ENCODE assay signal across 8 mouse cellular contexts in the genomic region with DNA sequence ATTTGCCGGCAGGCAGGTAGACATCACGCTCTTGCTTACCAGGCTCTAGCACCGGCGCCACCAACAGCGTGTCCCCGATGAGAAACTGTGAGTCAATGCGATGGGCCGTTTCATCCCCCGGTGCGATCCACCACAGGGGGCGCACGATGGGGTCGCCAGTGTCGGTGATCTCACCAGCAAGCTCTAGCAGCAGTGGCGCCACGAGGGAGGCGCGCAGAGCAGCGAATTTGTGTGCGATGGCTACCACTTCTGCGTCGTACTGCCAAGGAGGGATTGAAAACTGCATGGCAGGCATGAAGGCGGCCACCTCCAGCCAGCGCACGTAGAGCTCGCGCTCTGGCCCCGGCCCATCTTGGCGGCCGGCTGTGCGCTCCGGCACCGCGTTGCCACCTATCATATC. TPM values are rescaled to one million over a fixed set of nuclear protein-coding genes. Genes with fewer than 3 reads are reported as not detected.
DNase-seq lines count a peak whose midpoint lies in the region; ATAC-seq and TF ChIP-seq lines count a peak whose summit lies in the region.

No protein-coding gene starts in this region.

- DNase-seq in layer of hippocampus, adult 2 months (ENCODE audit: low spot score in 2 of 2) = no peak
- no peak for DNase-seq in layer of hippocampus, adult 9-11 months
- peak; percentile 78 for DNase-seq in embryo, embryonic 11 days
- peak; percentile 80 for DNase-seq in hindbrain, embryonic 11.5 days (ENCODE audit: low spot score)
- DNase-seq in thymus, postnatal 36 days = peak; percentile 51 to 52
- no peak for DNase-seq in urinary bladder, postnatal 25 days (ENCODE audit: low spot score)
- DNase-seq in left cerebral cortex, postnatal 25 days (ENCODE audit: low spot score in 2 of 2) = no peak

- peak; percentile 47; the same call in 1 of the 2 replicates for ATAC-seq in hindbrain, embryonic 11.5 days (ENCODE audit: low FRiP score)
- peak; percentile 26; the same call in 1 of the 2 replicates for ATAC-seq in megakaryocyte-erythroid progenitor cell, adult 5-6 weeks (replicated peaks; ENCODE audit: low FRiP score, low TSS enrichment, poor library complexity, severe bottlenecking)

- peak overlapping the region; percentile 40 for H3K4me3 ChIP-seq in layer of hippocampus, adult 2 months
- peak overlapping the region; percentile 32 for H3K4me3 ChIP-seq in hindbrain, embryonic 11.5 days (ENCODE audit: low read depth, low read length)

- peak; percentile 67 for TF ChIP-seq CTCF in layer of hippocampus, adult 2 months (conservative IDR thresholded peaks at IDR 0.05)

- peaks cover 10% of the 10 kb centered on the region for H3K4me1 ChIP-seq in hindbrain, embryonic 11.5 days (replicated peaks; ENCODE audit: control insufficient read depth, insufficient read depth, low read length)

- intact Hi-C loops in left cerebral cortex, postnatal 25 days (cut with DNase I) = loop anchor here (2.0 kb wide), 1 partner anchor 17 kb away; no protein-coding TSS in a partner anchor

- H3K27ac ChIP-seq in layer of hippocampus, adult 2 months = peak overlapping the region; percentile 80
- H3K27ac ChIP-seq in hindbrain, embryonic 11.5 days (ENCODE audit: low read depth, low read length) = no peak overlapping the region

- 2% methylated on average over 34 of the region's 34 CpGs for WGBS in hindbrain, embryonic 11.5 days

- 0 out of 2 replicates have a peak overlapping the region, but pooled peaks have one; percentile 27 for H3K9ac ChIP-seq in hindbrain, embryonic 11.5 days (ENCODE audit: low read depth, low read length)

- no peaks in the 10 kb centered on the region for H3K9me3 ChIP-seq in hindbrain, embryonic 11.5 days (ENCODE audit: control insufficient read depth, low read length)

- H3K36me3 ChIP-seq in hindbrain, embryonic 11.5 days (ENCODE audit: control insufficient read depth, insufficient read depth, low read length) = no peaks in the 10 kb centered on the region

- H3K4me2 ChIP-seq in hindbrain, embryonic 11.5 days (replicated peaks; ENCODE audit: low read depth, low read length) = peak overlapping the region; percentile 57

- H3K27me3 ChIP-seq in hindbrain, embryonic 11.5 days (ENCODE audit: control insufficient read depth, insufficient read depth, low read length) = peaks cover 56% of the 10 kb centered on the region

RNA-seq across cellular contexts. Expression of gene AI464131, which starts 5.3 kb away (rescaled TPM):
- 10 to 100 TPM; 31.4 to 31.8 TPM for total RNA-seq in layer of hippocampus, adult 2 months (2021)
- polyA plus RNA-seq in hindbrain, embryonic 11.5 days (2014; fragmentation: Nextera tagmentation; extraction: Ambion mirVana) = 8.3 and 10.9 TPM in 2 replicates
- 0.15 TPM in 1 of 2 replicates, not detected in the other for total RNA-seq in megakaryocyte-erythroid progenitor cell, adult 5-6 weeks (2014; fragmentation: Nextera tagmentation)
- not detected in 2 replicates for total RNA-seq in megakaryocyte-erythroid progenitor cell, adult 5-6 weeks (2017)
- total RNA-seq in left cerebral cortex, postnatal 25 days (2021) = 10 to 100 TPM; 31.6 to 36.9 TPM

RNA-seq across cellular contexts. Expression of gene 1110017D15Rik, which starts 19.6 kb away (rescaled TPM):
- total RNA-seq in layer of hippocampus, adult 2 months (2021) = 1 to 10 TPM; 4.5 to 6.1 TPM
- polyA plus RNA-seq in hindbrain, embryonic 11.5 days (2014; fragmentation: Nextera tagmentation; extraction: Ambion mirVana) = 12.7 and 14.3 TPM in 2 replicates
- total RNA-seq in megakaryocyte-erythroid progenitor cell, adult 5-6 weeks (2014; fragmentation: Nextera tagmentation) = not detected in 2 replicates
- not detected in 2 replicates for total RNA-seq in megakaryocyte-erythroid progenitor cell, adult 5-6 weeks (2017)
- total RNA-seq in left cerebral cortex, postnatal 25 days (2021) = 1 to 10 TPM; 3.9 to 5.8 TPM

RNA-seq across cellular contexts. Expression of gene Nudt2, which starts 32.6 kb away (rescaled TPM):
- 10 to 100 TPM; 29.3 to 30.4 TPM for total RNA-seq in layer of hippocampus, adult 2 months (2021)
- 67.7 and 70.3 TPM in 2 replicates for polyA plus RNA-seq in hindbrain, embryonic 11.5 days (2014; fragmentation: Nextera tagmentation; extraction: Ambion mirVana)
- 18.1 and 27.4 TPM in 2 replicates for total RNA-seq in megakaryocyte-erythroid progenitor cell, adult 5-6 weeks (2014; fragmentation: Nextera tagmentation)
- 18.2 and 40.3 TPM in 2 replicates for total RNA-seq in megakaryocyte-erythroid progenitor cell, adult 5-6 weeks (2017)
- 10 to 100 TPM; 24.7 to 26.4 TPM for total RNA-seq in left cerebral cortex, postnatal 25 days (2021)

RNA-seq across cellular contexts. Expression of gene Kif24, which starts 32.9 kb away (rescaled TPM):
- total RNA-seq in layer of hippocampus, adult 2 months (2021) = 1 to 10 TPM; 1.2 to 1.3 TPM
- 10.4 and 11.9 TPM in 2 replicates for polyA plus RNA-seq in hindbrain, embryonic 11.5 days (2014; fragmentation: Nextera tagmentation; extraction: Ambion mirVana)
- 29.6 and 35.0 TPM in 2 replicates for total RNA-seq in megakaryocyte-erythroid progenitor cell, adult 5-6 weeks (2014; fragmentation: Nextera tagmentation)
- 10.8 and 14.9 TPM in 2 replicates for total RNA-seq in megakaryocyte-erythroid progenitor cell, adult 5-6 weeks (2017)
- total RNA-seq in left cerebral cortex, postnatal 25 days (2021) = 1 to 10 TPM; 1.0 to 1.1 TPM

Comparison
In these comparisons a context has a peak if more than half of its experiments do, and no peak if none do; other contexts are left out.
1. DNase-seq: peak in embryo, embryonic 11 days (single experiment), hindbrain, embryonic 11.5 days (single experiment) and thymus, postnatal 36 days (2 of 2); none in layer of hippocampus, adult 2 months (0 of 2), layer of hippocampus, adult 9-11 months (single experiment), urinary bladder, postnatal 25 days (single experiment) and left cerebral cortex, postnatal 25 days (0 of 2).
2. RNA of gene AI464131, which starts 5.3 kb away (total RNA-seq): 31.6 to 36.9 TPM in left cerebral cortex, postnatal 25 days and 31.4 to 31.8 TPM in layer of hippocampus, adult 2 months; 0.15 TPM in megakaryocyte-erythroid progenitor cell, adult 5-6 weeks; every median in the first group is over 10 times any median in the second.
3. RNA of gene 1110017D15Rik, which starts 19.6 kb away (total RNA-seq): 4.5 to 6.1 TPM in layer of hippocampus, adult 2 months and 3.9 to 5.8 TPM in left cerebral cortex, postnatal 25 days; not detected in megakaryocyte-erythroid progenitor cell, adult 5-6 weeks; every median in the first group is over 4 times any median in the second.